Mouse (Mus musculus) G1E (cell line): ENCODE data around the gene Macrod2. TPM values are rescaled to one million over a fixed set of nuclear protein-coding genes. Genes with fewer than 3 reads are reported as not detected.

Experiments
- ATAC-seq: 2 replicates; pipeline ENCODE4 v1.8.0; 2016; ENCODE audit warnings: mild to moderate bottlenecking; ENCODE audit not compliant: insufficient number of reproducible peaks, poor library complexity, low FRiP score, severe bottlenecking; ENCODE audit errors: extremely low read depth
- DNase-seq: peaks from one replicate; pipeline ENCODE4 v3.0.0; 2012; ENCODE audit warnings: low spot score
- H3K27me3 ChIP-seq: 2 replicates; pipeline ENCODE4 v1.6.1; 2012; ENCODE audit warnings: mild to moderate bottlenecking, low read length, inconsistent platforms; ENCODE audit not compliant: insufficient read depth
- H3K36me3 ChIP-seq: replicated peaks from 2 replicates; pipeline ENCODE3; 2012; ENCODE audit warnings: mild to moderate bottlenecking, inconsistent platforms
- H3K4me1 ChIP-seq: 2 replicates; pipeline ENCODE4 v1.6.1; 2012; ENCODE audit warnings: low read depth, low read length, inconsistent platforms, mixed read lengths; ENCODE audit not compliant: insufficient read depth
- H3K4me3 ChIP-seq: 2 replicates; pipeline ENCODE4 v1.5.1; 2012; ENCODE audit warnings: low read depth, mild to moderate bottlenecking, inconsistent platforms, low read length, moderate library complexity, mixed read lengths
- H3K9me3 ChIP-seq: replicated peaks from 2 replicates; pipeline ENCODE4 v1.6.1; 2012; ENCODE audit warnings: inconsistent platforms
- CTCF ChIP-seq: IDR thresholded peaks from 2 replicates; pipeline ENCODE4 v1.5.1; 2012; ENCODE audit warnings: low read depth, low read length, inconsistent platforms, mixed read lengths
- GATA1 ChIP-seq: IDR thresholded peaks from 2 replicates; pipeline ENCODE4 v1.6.1; 2012; ENCODE audit warnings: borderline replicate concordance, low read length, inconsistent platforms, mixed read lengths
- GATA2 ChIP-seq: IDR thresholded peaks from 2 replicates; pipeline ENCODE4 v1.6.1; 2012; ENCODE audit warnings: low read depth, low read length, inconsistent platforms, borderline replicate concordance
- POLR2AphosphoS5 ChIP-seq: IDR thresholded peaks from 2 replicates; pipeline ENCODE4 v1.6.1; 2012; ENCODE audit warnings: low read depth, low read length, inconsistent platforms; ENCODE audit not compliant: insufficient replicate concordance
- TAL1 ChIP-seq: conservative IDR thresholded peaks from 2 replicates; pipeline ENCODE4 v1.6.1; 2012; ENCODE audit warnings: low read depth, low read length, inconsistent platforms, mixed read lengths
- polyA plus RNA-seq: library from polyadenylated mRNA; stranded (reverse); fragments of >175 nt; gene quantifications from 2 replicates; pipeline ENCODE4 v1.2.3, GENCODE M21; 2012
- total RNA-seq, 2 experiments: library from RNA; stranded (forward) in 1 of 2; stranded (reverse) in 1 of 2; fragments of 200-1000 nt in 1 of 2; fragments of >200 nt in 1 of 2; fragmentation: Nextera tagmentation in 1 of 2; gene quantifications; 2 replicates each; pipeline ENCODE4 v1.2.3; 2014 to 2017

Gene Macrod2
- total and polyA plus RNA-seq, 3 experiments, result 0.38 TPM; not detected in 2

DNA sequence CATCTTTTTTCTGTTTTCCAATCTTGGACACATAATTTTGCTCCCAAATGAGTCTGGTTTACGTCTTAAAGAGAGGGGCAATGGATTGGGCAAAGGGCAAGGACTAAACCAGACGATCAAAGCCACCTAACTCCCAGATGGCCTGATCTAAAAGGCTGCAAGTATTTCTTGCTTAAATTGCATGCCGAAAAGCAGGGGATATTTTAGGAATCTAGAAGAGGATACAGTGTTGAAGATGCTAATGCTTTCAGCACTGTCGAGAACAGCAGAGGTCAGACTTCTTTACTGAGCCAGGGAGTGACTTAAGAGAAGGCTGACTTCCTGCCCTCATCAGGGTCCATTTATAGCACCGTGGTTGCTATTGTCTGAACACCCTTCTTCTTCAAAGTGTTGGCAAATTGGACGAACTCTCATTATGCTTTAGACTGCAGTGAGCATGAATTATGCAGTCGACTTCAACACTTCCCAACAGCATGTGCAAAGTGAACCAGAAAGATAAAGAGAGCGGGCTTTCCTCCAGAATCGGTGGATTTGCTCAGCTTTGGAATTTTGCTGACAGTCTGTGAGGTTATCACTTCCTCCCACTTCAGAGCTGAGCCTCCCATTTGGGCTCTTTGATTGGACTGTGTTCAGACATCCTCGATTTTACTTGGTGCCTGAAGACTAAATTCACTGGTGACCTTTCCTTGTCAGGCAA, 1481.2 kb downstream of the Macrod2 start:
- no peak for ATAC-seq

DNA sequence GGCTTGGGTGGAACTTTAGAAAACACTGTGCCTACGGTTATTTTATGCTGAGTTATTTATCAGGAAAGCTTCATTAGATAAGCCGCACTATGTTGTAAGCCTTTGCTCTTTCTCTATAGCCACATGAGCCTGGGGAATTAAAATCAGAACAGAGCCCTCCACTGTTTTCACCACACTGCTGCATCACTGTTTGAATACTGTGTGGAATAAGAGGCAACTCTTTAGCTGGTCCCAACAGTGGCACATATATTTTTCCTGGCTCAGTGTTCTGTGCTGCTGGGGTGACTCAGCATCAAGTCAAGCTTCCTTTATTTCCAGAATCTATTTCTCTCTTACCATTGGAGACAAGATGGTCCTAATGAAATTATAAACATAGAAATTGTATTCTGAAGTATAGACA, 1481.8 kb downstream of the Macrod2 start:
- Histone ChIP-seq H3K27me3 (no peaks in the 10 kb centered on the region), H3K9me3 (peaks cover 17% of the 10 kb centered on the region), H3K36me3 (no peaks in the 10 kb centered on the region), H3K4me3 (no peak overlapping the region), H3K4me1 (no peaks in the 10 kb centered on the region)
- DNase-seq (no peak), ATAC-seq (no peak)
- TF ChIP-seq GATA1, result no peak

More for the DNA sequence above, 1481.2 kb downstream of the Macrod2 start:
- Histone ChIP-seq H3K27me3 (no peaks in the 10 kb centered on the region), H3K9me3 (peaks cover 17% of the 10 kb centered on the region), H3K4me1 (no peaks in the 10 kb centered on the region), H3K36me3 (no peaks in the 10 kb centered on the region), H3K4me3 (no peak overlapping the region)
- no peak for DNase-seq
- TF ChIP-seq TAL1, result no peak
- TF ChIP-seq CTCF, result no peak
- TF ChIP-seq POLR2AphosphoS5, result no peak
- TF ChIP-seq GATA1, result no peak
- no peak for TF ChIP-seq GATA2

DNA sequence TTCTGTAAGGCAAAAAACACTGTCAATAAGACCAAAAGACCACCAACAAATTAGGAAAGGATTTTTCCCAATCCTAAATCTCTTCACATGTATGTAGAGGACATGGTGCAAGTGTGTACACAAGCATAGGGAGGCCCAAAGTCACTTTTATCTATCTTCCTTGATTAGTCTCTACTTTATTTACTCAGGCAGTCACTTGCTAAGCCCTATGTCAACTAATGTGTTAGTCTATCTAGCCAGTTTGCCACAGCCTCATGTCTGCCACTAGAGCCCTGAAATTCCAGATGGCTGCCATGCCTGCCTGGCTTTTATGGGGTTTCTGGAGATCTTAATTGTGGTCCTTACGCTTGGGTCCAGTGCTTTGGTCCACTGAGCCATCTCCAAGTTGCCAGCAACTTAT, 1483.4 kb downstream of the Macrod2 start:
- TF ChIP-seq TAL1 (no peak), GATA1 (no peak), CTCF (no peak), POLR2AphosphoS5 (no peak), GATA2 (no peak)
- H3K36me3 ChIP-seq, result no peaks in the 10 kb centered on the region
- no peak overlapping the region for H3K4me3 ChIP-seq
- DNase-seq (no peak), ATAC-seq (no peak)
- H3K9me3 ChIP-seq, result peaks cover 15% of the 10 kb centered on the region
- H3K4me1 ChIP-seq, result no peaks in the 10 kb centered on the region
- no peaks in the 10 kb centered on the region for H3K27me3 ChIP-seq

DNA sequence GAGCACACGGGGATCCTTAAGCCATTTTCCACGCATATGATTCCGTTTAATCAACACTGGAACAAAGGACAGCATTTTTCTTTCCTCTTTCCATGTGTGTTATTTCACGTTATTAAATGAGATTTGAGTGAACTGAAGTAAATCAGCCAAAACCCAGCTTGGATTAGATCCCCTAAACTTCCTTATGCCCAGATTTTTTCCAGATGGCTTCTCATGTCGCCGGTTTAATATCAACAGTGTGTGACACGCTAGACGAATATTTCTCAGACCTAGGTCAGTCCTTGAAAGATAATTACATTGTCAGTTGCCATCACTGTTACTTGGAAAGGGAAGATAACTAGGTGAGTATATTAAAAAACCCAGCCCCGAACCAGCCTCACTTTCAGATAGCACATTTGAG, 1484.6 kb downstream of the Macrod2 start:
- no peaks in the 10 kb centered on the region for H3K36me3 ChIP-seq
- H3K27me3 ChIP-seq, result no peaks in the 10 kb centered on the region
- no peaks in the 10 kb centered on the region for H3K4me1 ChIP-seq
- H3K4me3 ChIP-seq, result no peak overlapping the region
- peaks cover 16% of the 10 kb centered on the region for H3K9me3 ChIP-seq
- no peak for TF ChIP-seq TAL1
- TF ChIP-seq GATA1, result no peak
- TF ChIP-seq CTCF, result no peak
- no peak for TF ChIP-seq POLR2AphosphoS5
- TF ChIP-seq GATA2, result no peak
- DNase-seq, result no peak
- ATAC-seq, result no peak

DNA sequence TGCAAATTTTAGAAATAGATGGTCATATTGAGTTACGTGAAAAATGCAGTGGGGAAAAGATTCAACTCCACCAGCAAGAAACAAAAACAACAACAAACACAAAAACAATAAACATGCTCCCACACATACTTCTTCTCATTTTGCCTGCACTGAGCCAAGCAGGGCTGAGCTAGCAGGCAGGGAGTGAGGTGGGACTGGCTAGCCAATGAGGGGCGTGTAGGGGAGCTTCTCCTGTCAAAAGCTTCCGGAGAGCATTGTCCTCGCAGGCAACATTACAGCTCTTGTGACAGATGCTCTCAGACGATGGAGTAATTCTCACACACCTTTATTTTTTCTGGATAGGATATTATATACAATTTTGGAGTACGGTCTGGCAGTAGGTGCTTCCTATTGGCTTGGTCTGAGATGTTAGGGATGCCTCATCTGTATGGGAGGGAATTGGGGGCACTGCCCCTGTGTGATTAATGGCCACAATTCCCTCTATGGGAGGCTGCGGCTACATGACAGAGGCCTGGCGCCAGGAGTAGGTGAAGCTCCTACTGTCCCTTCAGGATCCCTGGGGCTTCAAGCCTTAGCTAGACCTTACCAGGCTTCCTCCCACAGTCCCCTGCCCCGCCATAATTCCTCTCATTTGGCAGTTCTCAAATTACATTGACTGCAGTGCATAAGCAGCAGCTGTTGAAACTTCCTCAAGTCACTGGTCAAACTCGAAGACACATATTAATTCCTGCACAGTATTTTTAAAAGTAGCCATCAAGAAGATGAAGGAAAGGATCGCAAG, 1491.8 kb downstream of the Macrod2 start:
- Histone ChIP-seq H3K4me3 (no peak overlapping the region), H3K36me3 (no peaks in the 10 kb centered on the region), H3K4me1 (no peaks in the 10 kb centered on the region), H3K27me3 (no peaks in the 10 kb centered on the region), H3K9me3 (peaks cover 8% of the 10 kb centered on the region)
- TF ChIP-seq GATA2 (no peak), GATA1 (no peak)
- DNase-seq (no peak), ATAC-seq (no peak)

DNA sequence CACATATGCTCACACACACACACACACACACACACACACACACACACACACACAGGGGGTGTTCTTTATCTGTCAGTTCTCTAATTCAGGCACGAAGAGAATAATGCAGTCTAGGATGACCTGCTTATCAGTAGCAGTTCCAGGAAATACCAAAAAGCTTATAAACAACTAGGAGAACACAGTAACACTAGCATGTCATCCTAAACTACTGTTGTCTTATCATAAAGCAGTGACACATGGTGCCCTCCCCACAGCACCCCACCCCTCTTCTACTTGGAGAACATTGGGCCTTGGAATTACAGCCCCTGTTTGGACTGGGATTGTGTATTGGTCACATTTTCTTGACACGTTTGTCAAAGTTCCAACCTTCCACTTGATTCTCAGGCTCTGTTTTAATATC, 1494.4 kb downstream of the Macrod2 start:
- no peaks in the 10 kb centered on the region for H3K27me3 ChIP-seq
- ATAC-seq, result no peak
- no peak overlapping the region for H3K4me3 ChIP-seq
- no peak for DNase-seq
- H3K36me3 ChIP-seq, result no peaks in the 10 kb centered on the region
- TF ChIP-seq CTCF (no peak), GATA1 (no peak), TAL1 (no peak), POLR2AphosphoS5 (no peak), GATA2 (no peak)
- H3K9me3 ChIP-seq, result peaks cover 8% of the 10 kb centered on the region
- H3K4me1 ChIP-seq, result no peaks in the 10 kb centered on the region
